Mouse (Mus musculus): Measurements from ENCODE around the gene Zfp61. TPM values are rescaled to one million over a fixed set of nuclear protein-coding genes. Genes with fewer than 3 reads are reported as not detected.

The Zfp61 gene
- polyA plus RNA-seq (2014; fragmentation: Nextera tagmentation; extraction: Ambion mirVana): 29.8 and 29.9 TPM in 2 replicates

DNA sequence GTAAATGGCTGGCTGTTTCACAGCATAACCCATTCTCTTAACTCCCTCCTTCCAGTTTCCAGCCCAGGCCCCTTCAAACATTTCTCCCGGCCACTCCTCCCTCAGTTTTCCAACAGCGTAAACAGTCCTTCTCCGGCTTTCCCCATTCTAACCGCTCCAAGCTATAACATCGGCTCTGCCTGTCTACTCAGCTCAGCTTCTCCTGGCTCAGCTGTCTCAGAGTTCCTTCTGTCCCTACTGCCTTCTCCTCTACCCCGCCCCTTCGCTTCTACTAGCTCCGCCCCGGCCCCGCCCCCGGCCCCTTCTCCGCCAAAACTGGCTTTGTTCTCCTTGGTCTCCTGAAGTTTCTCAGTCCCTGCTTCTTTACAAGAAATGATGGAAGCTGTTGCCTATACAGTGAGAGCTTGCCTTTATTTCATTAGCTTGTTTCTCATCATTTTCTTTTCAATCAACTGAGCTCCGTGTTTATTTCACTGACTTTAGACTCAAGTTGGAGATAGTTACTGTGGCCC is at the start of gene Zfp61:
TSS of gene Zfp61 (minus strand) at position 462 of the 512 bp plus-strand sequence.
- Histone ChIP-seq H3K9ac (ENCODE audit: low read depth, low read length) (peak within 1 kb of the TSS; percentile 66), H3K27ac (replicated peaks; ENCODE audit: low read depth, low read length) (peak within 1 kb of the TSS; percentile 98), H3K4me2 (ENCODE audit: low read depth, low read length) (peak within 1 kb of the TSS; percentile 91), H3K4me1 (ENCODE audit: control insufficient read depth, insufficient read depth, low read length) (peaks cover 9% of the 10 kb centered on the region; the same call in 1 of the 2 replicates), H3K9me3 (ENCODE audit: control insufficient read depth, low read length) (no peaks in the 10 kb centered on the region), H3K4me3 (ENCODE audit: low read depth, low read length) (peak within 1 kb of the TSS; percentile 72), H3K27me3 (replicated peaks; ENCODE audit: control insufficient read depth, insufficient read depth, low read length) (no peaks in the 10 kb centered on the region), H3K36me3 (ENCODE audit: control insufficient read depth, insufficient read depth, low read length) (peaks cover 47% of the 10 kb centered on the region)
- ATAC-seq (ENCODE audit: low read depth) (peak; percentile 80), DNase-seq (ENCODE audit: low spot score) (peak; percentile 93)
- under 1% methylated on average over 13 of the region's 13 CpGs for WGBS

DNA sequence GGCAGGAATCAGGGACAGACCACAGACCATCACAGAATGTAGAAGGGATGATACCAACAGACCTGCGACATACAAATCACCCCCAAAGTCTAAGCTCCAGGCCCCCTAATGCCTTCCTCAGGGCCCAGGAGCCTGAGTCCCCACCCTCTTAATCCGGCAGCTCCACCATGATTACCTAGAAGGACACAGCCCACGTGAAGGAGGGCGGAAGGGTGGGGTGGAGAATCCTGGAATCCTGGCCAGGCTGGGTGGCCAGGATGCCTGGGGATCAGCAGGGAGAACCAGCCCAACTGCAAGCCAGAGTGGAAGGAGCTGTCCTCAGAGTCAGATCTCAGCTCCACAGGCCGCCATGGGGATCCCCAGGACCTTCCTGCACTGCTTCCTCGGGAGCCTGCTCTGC is 47.9 kb upstream of the Zfp61 start, which contains the start of gene Lypd5:
TSS of gene Lypd5 (plus strand) at position 301 of the 400 bp plus-strand sequence.
- no peaks in the 10 kb centered on the region for H3K4me1 ChIP-seq (ENCODE audit: control insufficient read depth, insufficient read depth, low read length)
- DNase-seq (ENCODE audit: low spot score) (no peak), ATAC-seq (ENCODE audit: low read depth) (no peak)
- WGBS: 38% methylated on average over 5 of the region's 6 CpGs
- no peak within 1 kb of the TSS for H3K4me3 ChIP-seq (ENCODE audit: low read depth, low read length)
- H3K36me3 ChIP-seq (ENCODE audit: control insufficient read depth, insufficient read depth, low read length): no peaks in the 10 kb centered on the region
- no peak within 1 kb of the TSS for H3K9ac ChIP-seq (ENCODE audit: low read depth, low read length)
- no peak within 1 kb of the TSS for H3K27ac ChIP-seq (replicated peaks; ENCODE audit: low read depth, low read length)
- no peaks in the 10 kb centered on the region for H3K9me3 ChIP-seq (ENCODE audit: control insufficient read depth, low read length)
- H3K4me2 ChIP-seq (ENCODE audit: low read depth, low read length): no peak within 1 kb of the TSS
- no peaks in the 10 kb centered on the region for H3K27me3 ChIP-seq (replicated peaks; ENCODE audit: control insufficient read depth, insufficient read depth, low read length)

GRCm38 (mm10) chr7:24346444-24346843 is 45.4 kb upstream of the Zfp61 start:
- no peaks in the 10 kb centered on the region for H3K4me1 ChIP-seq (ENCODE audit: control insufficient read depth, insufficient read depth, low read length)
- no peak overlapping the region for H3K4me2 ChIP-seq (ENCODE audit: low read depth, low read length)
- ATAC-seq (ENCODE audit: low read depth) (no peak), DNase-seq (ENCODE audit: low spot score) (no peak)
- H3K27ac ChIP-seq (replicated peaks; ENCODE audit: low read depth, low read length): no peak overlapping the region
- no peaks in the 10 kb centered on the region for H3K9me3 ChIP-seq (ENCODE audit: control insufficient read depth, low read length)
- 59% methylated on average over 5 of the region's 5 CpGs for WGBS
- no peak overlapping the region for H3K4me3 ChIP-seq (ENCODE audit: low read depth, low read length)
- no peaks in the 10 kb centered on the region for H3K27me3 ChIP-seq (replicated peaks; ENCODE audit: control insufficient read depth, insufficient read depth, low read length)
- H3K9ac ChIP-seq (ENCODE audit: low read depth, low read length): no peak overlapping the region
- no peaks in the 10 kb centered on the region for H3K36me3 ChIP-seq (ENCODE audit: control insufficient read depth, insufficient read depth, low read length)

- DNase-seq (ENCODE audit: low spot score) (no peak), ATAC-seq (ENCODE audit: low read depth) (no peak)
- Histone ChIP-seq H3K9ac (ENCODE audit: low read depth, low read length) (no peak overlapping the region), H3K27me3 (replicated peaks; ENCODE audit: control insufficient read depth, insufficient read depth, low read length) (no peaks in the 10 kb centered on the region), H3K4me3 (ENCODE audit: low read depth, low read length) (no peak overlapping the region), H3K9me3 (ENCODE audit: control insufficient read depth, low read length) (no peaks in the 10 kb centered on the region), H3K4me1 (ENCODE audit: control insufficient read depth, insufficient read depth, low read length) (no peaks in the 10 kb centered on the region), H3K36me3 (ENCODE audit: control insufficient read depth, insufficient read depth, low read length) (no peaks in the 10 kb centered on the region), H3K27ac (replicated peaks; ENCODE audit: low read depth, low read length) (no peak overlapping the region), H3K4me2 (ENCODE audit: low read depth, low read length) (no peak overlapping the region)
- whole genome bisulfite sequencing: 54% methylated on average over 7 of the region's 7 CpGs
Observed at GRCm38 (mm10) chr7:24343701-24344272, 42.8 kb upstream of the Zfp61 start.

- Histone ChIP-seq H3K27ac (replicated peaks; ENCODE audit: low read depth, low read length) (no peak overlapping the region), H3K9ac (ENCODE audit: low read depth, low read length) (no peak overlapping the region), H3K4me3 (ENCODE audit: low read depth, low read length) (no peak overlapping the region), H3K36me3 (ENCODE audit: control insufficient read depth, insufficient read depth, low read length) (no peaks in the 10 kb centered on the region), H3K4me1 (ENCODE audit: control insufficient read depth, insufficient read depth, low read length) (no peaks in the 10 kb centered on the region), H3K9me3 (ENCODE audit: control insufficient read depth, low read length) (no peaks in the 10 kb centered on the region), H3K4me2 (ENCODE audit: low read depth, low read length) (no peak overlapping the region), H3K27me3 (replicated peaks; ENCODE audit: control insufficient read depth, insufficient read depth, low read length) (peaks cover 12% of the 10 kb centered on the region)
- DNase-seq (ENCODE audit: low spot score) (no peak), ATAC-seq (ENCODE audit: low read depth) (no peak)
- WGBS: 45% methylated on average over 2 of the region's 2 CpGs
Observed at GRCm38 (mm10) chr7:24338241-24338640, 37.2 kb upstream of the Zfp61 start.

DNA sequence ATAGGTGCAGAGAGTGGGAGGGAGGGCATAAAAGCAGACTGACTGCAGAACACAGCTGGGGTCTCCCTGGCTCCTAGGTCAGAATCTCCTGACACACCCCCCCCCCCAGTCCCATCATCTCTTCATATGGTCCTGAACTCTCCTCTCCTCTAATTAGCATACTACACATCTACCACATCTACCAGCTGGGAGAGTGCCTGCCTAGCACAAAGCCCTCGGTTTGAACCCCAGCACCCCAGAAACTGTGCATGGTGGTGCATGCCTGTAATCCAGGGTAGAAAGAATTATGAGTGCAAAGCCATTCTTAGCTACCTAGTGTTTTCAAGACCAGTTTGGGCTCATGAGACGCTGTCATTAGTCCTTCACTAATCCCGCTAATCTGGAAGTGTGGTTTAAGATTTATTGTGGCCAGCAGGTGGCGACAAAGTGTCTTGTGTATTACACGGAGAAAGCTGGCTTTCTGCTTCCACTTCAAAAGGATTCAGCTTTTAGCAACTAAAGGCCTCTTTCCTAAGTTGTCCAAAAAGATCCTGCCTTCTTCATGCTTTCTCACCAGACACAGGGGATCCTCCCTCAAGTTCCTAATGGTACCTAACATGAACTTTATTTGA is 34.8 kb upstream of the Zfp61 start:
- 12% methylated on average over 5 of the region's 5 CpGs for WGBS
- no peak overlapping the region for H3K4me2 ChIP-seq (ENCODE audit: low read depth, low read length)
- H3K27ac ChIP-seq (replicated peaks; ENCODE audit: low read depth, low read length): no peak overlapping the region
- DNase-seq (ENCODE audit: low spot score) (peak; percentile 84), ATAC-seq (ENCODE audit: low read depth) (no peak)
- H3K4me1 ChIP-seq (ENCODE audit: control insufficient read depth, insufficient read depth, low read length): no peaks in the 10 kb centered on the region
- no peak overlapping the region for H3K9ac ChIP-seq (ENCODE audit: low read depth, low read length)
- H3K4me3 ChIP-seq (ENCODE audit: low read depth, low read length): no peak overlapping the region
- no peaks in the 10 kb centered on the region for H3K36me3 ChIP-seq (ENCODE audit: control insufficient read depth, insufficient read depth, low read length)
- H3K27me3 ChIP-seq (replicated peaks; ENCODE audit: control insufficient read depth, insufficient read depth, low read length): peaks cover 20% of the 10 kb centered on the region
- H3K9me3 ChIP-seq (ENCODE audit: control insufficient read depth, low read length): no peaks in the 10 kb centered on the region; the same call in 1 of the 2 replicates

- no peak for ATAC-seq (ENCODE audit: low read depth)
- Histone ChIP-seq H3K9ac (ENCODE audit: low read depth, low read length) (no peak within 1 kb of the TSS), H3K4me1 (ENCODE audit: control insufficient read depth, insufficient read depth, low read length) (no peaks in the 10 kb centered on the region), H3K4me2 (ENCODE audit: low read depth, low read length) (peak within 1 kb of the TSS; percentile 2; the same call in 1 of the 2 replicates), H3K4me3 (ENCODE audit: low read depth, low read length) (peak within 1 kb of the TSS; percentile 11; the same call in 1 of the 2 replicates), H3K27ac (replicated peaks; ENCODE audit: low read depth, low read length) (no peak within 1 kb of the TSS), H3K9me3 (ENCODE audit: control insufficient read depth, low read length) (no peaks in the 10 kb centered on the region; the same call in 1 of the 2 replicates), H3K36me3 (ENCODE audit: control insufficient read depth, insufficient read depth, low read length) (no peaks in the 10 kb centered on the region), H3K27me3 (replicated peaks; ENCODE audit: control insufficient read depth, insufficient read depth, low read length) (peaks cover 20% of the 10 kb centered on the region)
- DNase-seq (ENCODE audit: low spot score): no peak
- 50% methylated on average over 42 of the region's 49 CpGs for WGBS
Observed at GRCm38 (mm10) chr7:24333304-24333986, 32.4 kb upstream of the Zfp61 start, which contains the start of gene Tescl. Gene Tescl (minus strand): TSS chr7:24333936.

DNA sequence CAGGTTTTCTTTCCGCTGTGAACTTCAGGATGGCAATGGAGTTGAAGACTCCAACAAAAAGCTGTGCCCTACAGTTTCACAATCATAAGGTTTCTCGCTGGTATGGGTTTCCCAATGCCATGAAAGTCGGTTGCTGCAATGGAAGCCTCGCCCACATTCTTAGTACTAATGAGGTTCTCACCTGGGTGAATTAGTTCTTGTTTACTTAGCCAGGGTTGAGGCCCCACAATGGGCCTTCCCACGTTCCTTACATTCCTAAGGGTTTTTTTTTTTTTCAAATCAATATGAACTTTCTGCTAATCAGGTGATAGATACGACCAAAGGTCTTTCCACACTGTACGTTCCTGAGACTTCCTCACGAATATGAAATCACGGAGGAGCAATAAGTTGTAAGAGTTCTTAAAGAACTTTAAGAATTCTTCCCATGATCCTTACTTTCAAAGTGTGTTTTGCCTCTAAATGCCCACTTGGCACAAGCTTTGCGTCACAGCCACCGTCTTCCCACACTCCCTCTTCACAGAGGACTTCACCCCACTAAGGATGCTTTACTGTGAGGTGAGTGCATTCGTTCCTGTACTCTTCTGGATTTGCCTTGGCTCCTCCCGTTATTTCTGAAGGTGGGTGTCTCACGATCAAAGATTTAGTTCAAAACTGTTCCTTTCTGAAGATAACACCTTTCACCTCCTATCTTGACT is 26.4 kb upstream of the Zfp61 start:
- ATAC-seq (ENCODE audit: low read depth): no peak

More for the DNA sequence above, 26.4 kb upstream of the Zfp61 start:
- no peak overlapping the region for H3K27ac ChIP-seq (replicated peaks; ENCODE audit: low read depth, low read length)
- 0 out of 2 replicates have a peak, but pooled peaks cover 8% of the 10 kb centered on the region for H3K4me1 ChIP-seq (ENCODE audit: control insufficient read depth, insufficient read depth, low read length)
- H3K4me3 ChIP-seq (ENCODE audit: low read depth, low read length): no peak overlapping the region
- no peak overlapping the region for H3K9ac ChIP-seq (ENCODE audit: low read depth, low read length)
- no peak for DNase-seq (ENCODE audit: low spot score)
- H3K36me3 ChIP-seq (ENCODE audit: control insufficient read depth, insufficient read depth, low read length): no peaks in the 10 kb centered on the region
- peaks cover 12% of the 10 kb centered on the region for H3K9me3 ChIP-seq (ENCODE audit: control insufficient read depth, low read length)
- 86% methylated on average over 14 of the region's 14 CpGs for WGBS
- H3K27me3 ChIP-seq (replicated peaks; ENCODE audit: control insufficient read depth, insufficient read depth, low read length): no peaks in the 10 kb centered on the region
- no peak overlapping the region for H3K4me2 ChIP-seq (ENCODE audit: low read depth, low read length)

All from embryonic facial prominence, embryonic 14.5 days (tissue).